Mouse (Mus musculus) heart, postnatal 0 days (tissue): ENCODE results near the gene Ttll13.

Source experiments
- CTCF ChIP-seq: IDR thresholded peaks from 2 replicates; pipeline ENCODE4 v1.5.1; 2016; ENCODE audit warnings: antibody characterized with exemption, control low read depth, low read depth
- EP300 ChIP-seq: IDR thresholded peaks from 2 replicates; pipeline ENCODE4 v1.6.1; 2016; ENCODE audit warnings: antibody characterized with exemption, low read depth

GRCm38 (mm10) chr7:80246148-80246721 lies at the start of gene Ttll13:
- peak; percentile 52 for TF ChIP-seq CTCF
- peak; percentile 49; the same call in 1 of the 2 replicates for TF ChIP-seq EP300
